Mouse (Mus musculus) liver, embryonic 16.5 days (tissue): Measurements from ENCODE around the gene Cyb561d2. TPM values are rescaled to one million over a fixed set of nuclear protein-coding genes. Genes with fewer than 3 reads are reported as not detected.

Experiments used
- ATAC-seq: fragments of 200-750 bp; cut with Nextera tagmentation; 2 replicates; pipeline ENCODE4 v1.8.0; 2017; ENCODE audit warnings: low read depth, mild to moderate bottlenecking, moderate number of reproducible peaks, moderate library complexity
- H3K27ac ChIP-seq: fragments of 300-500 bp; sonication (generic); 2 replicates; pipeline ENCODE4 v1.5.1; 2014; ENCODE audit warnings: mild to moderate bottlenecking, low read length
- H3K27me3 ChIP-seq: fragments of 300-500 bp; sonication (generic); 2 replicates; pipeline ENCODE4 v1.6.1; 2014; ENCODE audit warnings: low read depth, low read length, mixed read lengths; ENCODE audit not compliant: control insufficient read depth, insufficient read depth
- H3K36me3 ChIP-seq: fragments of 300-500 bp; sonication (generic); 2 replicates; pipeline ENCODE4 v1.6.1; 2014; ENCODE audit warnings: mild to moderate bottlenecking; ENCODE audit not compliant: control insufficient read depth, insufficient read depth
- H3K4me1 ChIP-seq: fragments of 300-500 bp; sonication (generic); 2 replicates; pipeline ENCODE4 v1.6.1; 2014; ENCODE audit warnings: low read depth, low read length, mixed read lengths; ENCODE audit not compliant: control insufficient read depth
- H3K4me2 ChIP-seq: fragments of 300-500 bp; sonication (generic); 2 replicates; pipeline ENCODE4 v1.6.1; 2014; ENCODE audit warnings: low read depth, low read length, mixed read lengths
- H3K4me3 ChIP-seq: fragments of 300-500 bp; sonication (generic); 2 replicates; pipeline ENCODE4 v1.5.1; 2014; ENCODE audit warnings: low read depth, mild to moderate bottlenecking, low read length
- H3K9ac ChIP-seq: fragments of 300-500 bp; sonication (generic); 2 replicates; pipeline ENCODE4 v1.6.1; 2014; ENCODE audit warnings: low read depth, low read length
- H3K9me3 ChIP-seq: fragments of 300-500 bp; sonication (generic); replicated peaks from 2 replicates; pipeline ENCODE4 v1.6.1; 2016; ENCODE audit warnings: low read length; ENCODE audit not compliant: control insufficient read depth
- WGBS: fragments of 180-500 bp; shearing (Covaris S2); extraction: QIAGEN DNeasy Blood & Tissue Kit; methylation state at CpG from one replicate; pipeline ENCODE4 v1.1.7; 2014; ENCODE audit not compliant: insufficient replicate concordance; 5-methylcytosine and 5-hydroxymethylcytosine counted together
- polyA plus RNA-seq: library from polyadenylated mRNA; unstranded; fragments of >200 nt; fragmentation: Nextera tagmentation; extraction: Ambion mirVana; gene quantifications from 2 replicates; pipeline ENCODE4 v1.2.1, GENCODE M21; 2015

Gene Cyb561d2
- polyA plus RNA-seq, 1 experiment from 2014 or later = 11.2 TPM

GRCm38 (mm10) chr9:107510384-107511100, 31.5 kb downstream of the Cyb561d2 start:
- H3K4me2 ChIP-seq = no peak overlapping the region
- H3K36me3 ChIP-seq = no peaks in the 10 kb centered on the region
- no peak overlapping the region for H3K4me3 ChIP-seq
- no peaks in the 10 kb centered on the region for H3K9me3 ChIP-seq
- 66% methylated on average over 14 of the region's 14 CpGs for WGBS
- H3K27ac ChIP-seq = no peak overlapping the region
- H3K27me3 ChIP-seq = no peaks in the 10 kb centered on the region; the same call in 1 of the 2 replicates
- no peak for ATAC-seq
- H3K9ac ChIP-seq = no peak overlapping the region
- H3K4me1 ChIP-seq = no peaks in the 10 kb centered on the region

- no peak overlapping the region for H3K27ac ChIP-seq
- no peaks in the 10 kb centered on the region for H3K36me3 ChIP-seq
- H3K4me2 ChIP-seq = no peak overlapping the region
- 45% methylated on average over 10 of the region's 10 CpGs for WGBS
- no peaks in the 10 kb centered on the region; the same call in 1 of the 2 replicates for H3K27me3 ChIP-seq
- H3K9me3 ChIP-seq = no peaks in the 10 kb centered on the region
- ATAC-seq = no peak
- H3K4me3 ChIP-seq = no peak overlapping the region
- no peak overlapping the region for H3K9ac ChIP-seq
- no peaks in the 10 kb centered on the region for H3K4me1 ChIP-seq
Measured at GRCm38 (mm10) chr9:107508266-107508665, 33.7 kb downstream of the Cyb561d2 start.

GRCm38 (mm10) chr9:107504662-107505537, 37.1 kb downstream of the Cyb561d2 start:
- Histone ChIP-seq H3K27ac (no peak overlapping the region), H3K4me1 (no peaks in the 10 kb centered on the region), H3K36me3 (no peaks in the 10 kb centered on the region), H3K4me3 (no peak overlapping the region), H3K27me3 (no peaks in the 10 kb centered on the region; the same call in 1 of the 2 replicates), H3K4me2 (no peak overlapping the region), H3K9me3 (no peaks in the 10 kb centered on the region), H3K9ac (no peak overlapping the region)
- ATAC-seq = no peak
- WGBS = 65% methylated on average over 19 of the region's 19 CpGs

- Histone ChIP-seq H3K27ac (no peak overlapping the region), H3K4me3 (no peak overlapping the region), H3K9ac (no peak overlapping the region), H3K27me3 (no peaks in the 10 kb centered on the region; the same call in 1 of the 2 replicates), H3K4me1 (no peaks in the 10 kb centered on the region), H3K36me3 (no peaks in the 10 kb centered on the region), H3K4me2 (no peak overlapping the region), H3K9me3 (no peaks in the 10 kb centered on the region)
- no peak for ATAC-seq
- 68% methylated on average over 12 of the region's 12 CpGs for WGBS
Measured at GRCm38 (mm10) chr9:107502131-107502846, 39.7 kb downstream of the Cyb561d2 start.

- ATAC-seq = no peak
- Histone ChIP-seq H3K4me1 (peaks cover 13% of the 10 kb centered on the region), H3K9ac (no peak overlapping the region), H3K9me3 (no peaks in the 10 kb centered on the region), H3K27me3 (no peaks in the 10 kb centered on the region), H3K27ac (no peak overlapping the region), H3K36me3 (no peaks in the 10 kb centered on the region), H3K4me3 (no peak overlapping the region), H3K4me2 (no peak overlapping the region)
- 66% methylated on average over 3 of the region's 3 CpGs for whole genome bisulfite sequencing
Measured at GRCm38 (mm10) chr9:107500708-107501286, 41.2 kb downstream of the Cyb561d2 start.

- H3K9me3 ChIP-seq = no peaks in the 10 kb centered on the region
- H3K27me3 ChIP-seq = no peaks in the 10 kb centered on the region
- no peaks in the 10 kb centered on the region for H3K36me3 ChIP-seq
- WGBS = 37% methylated on average over 3 of the region's 3 CpGs
- peaks cover 18% of the 10 kb centered on the region for H3K4me1 ChIP-seq
- no peak overlapping the region for H3K4me3 ChIP-seq
- no peak overlapping the region for H3K9ac ChIP-seq
- ATAC-seq = peak; percentile 68
- H3K27ac ChIP-seq = no peak overlapping the region
- H3K4me2 ChIP-seq = peak overlapping the region; percentile 21; the same call in 1 of the 2 replicates
Measured at GRCm38 (mm10) chr9:107496359-107496758, 45.6 kb downstream of the Cyb561d2 start.

- no peaks in the 10 kb centered on the region for H3K36me3 ChIP-seq
- H3K27ac ChIP-seq = no peak overlapping the region
- no peak overlapping the region for H3K9ac ChIP-seq
- 80% methylated on average over 12 of the region's 12 CpGs for WGBS
- no peaks in the 10 kb centered on the region for H3K27me3 ChIP-seq
- no peak overlapping the region for H3K4me2 ChIP-seq
- no peak for ATAC-seq
- H3K4me3 ChIP-seq = no peak overlapping the region
- H3K4me1 ChIP-seq = peaks cover 26% of the 10 kb centered on the region
- no peaks in the 10 kb centered on the region for H3K9me3 ChIP-seq
Measured at GRCm38 (mm10) chr9:107494238-107494637, 47.8 kb downstream of the Cyb561d2 start.

- H3K4me1 ChIP-seq = peaks cover 26% of the 10 kb centered on the region
- no peak overlapping the region for H3K9ac ChIP-seq
- ATAC-seq = no peak
- no peaks in the 10 kb centered on the region for H3K27me3 ChIP-seq
- H3K4me2 ChIP-seq = no peak overlapping the region
- no peaks in the 10 kb centered on the region for H3K36me3 ChIP-seq
- no peak overlapping the region for H3K4me3 ChIP-seq
- H3K27ac ChIP-seq = no peak overlapping the region
- 26% methylated on average over 1 of the region's 1 CpGs for WGBS
- no peaks in the 10 kb centered on the region for H3K9me3 ChIP-seq
Measured at GRCm38 (mm10) chr9:107493511-107493910, 48.5 kb downstream of the Cyb561d2 start.
